Mouse (Mus musculus) intestine, postnatal 0 days (tissue): Measurements from ENCODE around the gene Spen. TPM values are rescaled to one million over a fixed set of nuclear protein-coding genes. Genes with fewer than 3 reads are reported as not detected.

ENCODE experiments used
- ATAC-seq: fragments of 200-750 bp; cut with Nextera tagmentation; 2 replicates; pipeline ENCODE4 v1.8.0; 2017; ENCODE audit warnings: mild to moderate bottlenecking, moderate TSS enrichment, moderate library complexity
- H3K27ac ChIP-seq: fragments of 300-500 bp; sonication (generic); 2 replicates; pipeline ENCODE4 v1.5.1; 2014; ENCODE audit warnings: mild to moderate bottlenecking, low read depth, low read length, moderate library complexity
- H3K27me3 ChIP-seq: fragments of 300-500 bp; sonication (generic); replicated peaks from 2 replicates; pipeline ENCODE4 v1.6.1; 2014; ENCODE audit warnings: low read length, mixed read lengths; ENCODE audit not compliant: control insufficient read depth, insufficient read depth
- H3K36me3 ChIP-seq: fragments of 300-500 bp; sonication (generic); 2 replicates; pipeline ENCODE4 v1.6.1; 2014; ENCODE audit warnings: mild to moderate bottlenecking, moderate library complexity; ENCODE audit not compliant: control insufficient read depth, insufficient read depth
- H3K4me1 ChIP-seq: fragments of 300-500 bp; sonication (generic); replicated peaks from 2 replicates; pipeline ENCODE4 v1.6.1; 2014; ENCODE audit warnings: antibody characterized with exemption, low read length, mixed read lengths; ENCODE audit not compliant: control insufficient read depth, insufficient read depth
- H3K4me2 ChIP-seq: fragments of 300-500 bp; sonication (generic); replicated peaks from 2 replicates; pipeline ENCODE4 v1.6.1; 2014; ENCODE audit warnings: low read depth, mild to moderate bottlenecking, moderate library complexity
- H3K4me3 ChIP-seq: fragments of 300-500 bp; sonication (generic); 2 replicates; pipeline ENCODE4 v1.5.1; 2014; ENCODE audit warnings: low read depth, low read length
- H3K9ac ChIP-seq: fragments of 300-500 bp; sonication (generic); 2 replicates; pipeline ENCODE4 v1.6.1; 2014; ENCODE audit warnings: mild to moderate bottlenecking, low read depth, low read length
- H3K9me3 ChIP-seq: fragments of 300-500 bp; sonication (generic); 2 replicates; pipeline ENCODE4 v1.6.1; 2016; ENCODE audit warnings: mixed run types; ENCODE audit not compliant: control insufficient read depth
- CTCF ChIP-seq: sonication (generic); IDR thresholded peaks from 2 replicates; pipeline ENCODE4 v1.5.1; 2016; ENCODE audit warnings: low read depth, mild to moderate bottlenecking, control low read depth, antibody characterized with exemption, moderate library complexity
- WGBS: fragments of 180-500 bp; shearing (Covaris S2); extraction: QIAGEN DNeasy Blood & Tissue Kit; methylation state at CpG from one replicate; pipeline ENCODE4 v1.1.7; 2014; 5-methylcytosine and 5-hydroxymethylcytosine counted together
- polyA plus RNA-seq: library from polyadenylated mRNA; unstranded; fragments of >200 nt; fragmentation: Nextera tagmentation; extraction: Ambion mirVana; gene quantifications from 2 replicates; pipeline ENCODE4 v1.2.1, GENCODE M21; 2015

Gene Spen
- polyA plus RNA-seq, 1 experiment from 2014 or later, result 3.2 TPM

GRCm38 (mm10) chr4:141435974-141436373, 102.4 kb downstream of the Spen start, which contains the start of gene Srarp:
TSS of gene Srarp (minus strand) at chr4:141436105.
- Histone ChIP-seq H3K9ac (no peak within 1 kb of the TSS), H3K4me1 (no peaks in the 10 kb centered on the region), H3K36me3 (no peaks in the 10 kb centered on the region), H3K27me3 (no peaks in the 10 kb centered on the region), H3K9me3 (no peaks in the 10 kb centered on the region), H3K4me3 (no peak within 1 kb of the TSS), H3K27ac (no peak within 1 kb of the TSS), H3K4me2 (no peak within 1 kb of the TSS)
- WGBS, result 81% methylated on average over 1 of the region's 1 CpGs
- ATAC-seq, result no peak
- no peak for TF ChIP-seq CTCF

DNA sequence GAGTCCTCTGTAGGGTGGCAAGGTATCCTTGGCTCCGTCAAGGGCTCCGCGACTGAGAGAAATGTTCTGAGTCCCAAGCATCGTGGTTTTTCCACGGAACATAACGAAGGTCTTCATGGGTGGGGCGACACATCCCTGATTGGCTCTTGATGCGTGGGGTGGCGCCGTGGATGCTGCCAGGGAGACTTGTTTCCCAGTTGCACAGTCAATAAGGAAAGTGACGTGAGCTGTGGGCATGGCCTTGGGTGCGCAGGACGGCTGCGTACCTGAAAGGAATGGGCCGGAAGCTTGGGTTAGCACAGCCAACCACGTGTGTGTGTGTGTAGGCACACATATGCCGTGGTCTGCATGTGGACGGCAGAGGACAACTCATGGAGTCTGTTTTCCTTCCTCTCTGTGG, 105.2 kb downstream of the Spen start:
- TF ChIP-seq CTCF, result no peak
- Histone ChIP-seq H3K4me2 (no peak overlapping the region), H3K4me3 (no peak overlapping the region), H3K9ac (no peak overlapping the region), H3K4me1 (no peaks in the 10 kb centered on the region), H3K36me3 (no peaks in the 10 kb centered on the region), H3K9me3 (no peaks in the 10 kb centered on the region), H3K27ac (no peak overlapping the region), H3K27me3 (no peaks in the 10 kb centered on the region)
- ATAC-seq, result no peak
- WGBS, result 84% methylated on average over 18 of the region's 18 CpGs

DNA sequence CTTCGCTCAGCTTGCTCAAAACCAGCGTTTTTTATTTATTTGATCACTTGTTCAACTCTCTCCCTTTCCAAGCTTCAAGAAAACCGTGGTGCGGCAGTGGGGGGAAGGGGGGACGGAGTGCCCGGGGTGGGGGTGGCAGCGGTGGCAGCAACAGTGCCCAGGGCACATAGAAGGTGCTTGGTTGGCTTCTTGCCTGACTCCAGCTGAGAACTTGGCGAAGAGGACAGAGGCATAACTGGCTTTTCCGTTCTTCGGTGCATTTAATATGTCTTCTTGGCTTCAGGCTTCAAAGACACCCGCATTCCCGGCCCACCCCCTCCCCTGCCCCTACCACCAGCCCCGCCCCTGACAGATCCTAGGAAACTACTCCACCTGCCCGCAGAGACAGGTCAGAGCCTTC, 105.7 kb downstream of the Spen start:
- 59% methylated on average over 14 of the region's 14 CpGs for WGBS
- no peak for TF ChIP-seq CTCF
- Histone ChIP-seq H3K4me3 (no peak overlapping the region), H3K4me1 (no peaks in the 10 kb centered on the region), H3K27me3 (no peaks in the 10 kb centered on the region), H3K9me3 (no peaks in the 10 kb centered on the region), H3K36me3 (no peaks in the 10 kb centered on the region), H3K27ac (no peak overlapping the region), H3K9ac (no peak overlapping the region), H3K4me2 (no peak overlapping the region)
- ATAC-seq, result no peak

- no peak overlapping the region for H3K27ac ChIP-seq
- no peak overlapping the region for H3K4me2 ChIP-seq
- WGBS, result 41% methylated on average over 9 of the region's 9 CpGs
- no peaks in the 10 kb centered on the region for H3K9me3 ChIP-seq
- no peak for ATAC-seq
- H3K4me1 ChIP-seq, result 0 out of 2 replicates have a peak, but pooled peaks cover under 1% of the 10 kb centered on the region
- no peaks in the 10 kb centered on the region for H3K27me3 ChIP-seq
- no peak overlapping the region for H3K4me3 ChIP-seq
- peak; percentile 91 for TF ChIP-seq CTCF
- H3K36me3 ChIP-seq, result no peaks in the 10 kb centered on the region
- no peak overlapping the region for H3K9ac ChIP-seq
Measured at GRCm38 (mm10) chr4:141430997-141431396, 107.4 kb downstream of the Spen start.

- 60% methylated on average over 9 of the region's 9 CpGs for WGBS
Measured at GRCm38 (mm10) chr4:141429847-141430246, 108.5 kb downstream of the Spen start.

GRCm38 (mm10) chr4:141429381-141429780, 109.0 kb downstream of the Spen start:
- H3K36me3 ChIP-seq, result no peaks in the 10 kb centered on the region
- TF ChIP-seq CTCF, result no peak
- H3K9ac ChIP-seq, result no peak overlapping the region
- 84% methylated on average over 6 of the region's 6 CpGs for WGBS
- ATAC-seq, result no peak
- no peaks in the 10 kb centered on the region for H3K27me3 ChIP-seq
- no peak overlapping the region for H3K27ac ChIP-seq
- H3K4me3 ChIP-seq, result no peak overlapping the region
- no peaks in the 10 kb centered on the region for H3K9me3 ChIP-seq
- peaks cover 8% of the 10 kb centered on the region; the same call in 1 of the 2 replicates for H3K4me1 ChIP-seq
- no peak overlapping the region for H3K4me2 ChIP-seq

More at GRCm38 (mm10) chr4:141429847-141430246, 108.5 kb downstream of the Spen start:
- ATAC-seq, result no peak
- peaks cover 8% of the 10 kb centered on the region; the same call in 1 of the 2 replicates for H3K4me1 ChIP-seq
- H3K27me3 ChIP-seq, result no peaks in the 10 kb centered on the region
- no peak overlapping the region for H3K27ac ChIP-seq
- H3K4me2 ChIP-seq, result no peak overlapping the region
- no peaks in the 10 kb centered on the region for H3K36me3 ChIP-seq
- no peak overlapping the region for H3K9ac ChIP-seq
- H3K9me3 ChIP-seq, result no peaks in the 10 kb centered on the region
- TF ChIP-seq CTCF, result peak; percentile 83
- no peak overlapping the region for H3K4me3 ChIP-seq

GRCm38 (mm10) chr4:141427921-141428320, 110.5 kb downstream of the Spen start:
- WGBS, result 92% methylated on average over 13 of the region's 13 CpGs
- Histone ChIP-seq H3K4me3 (no peak overlapping the region), H3K27ac (no peak overlapping the region), H3K9me3 (no peaks in the 10 kb centered on the region), H3K36me3 (no peaks in the 10 kb centered on the region), H3K27me3 (no peaks in the 10 kb centered on the region), H3K9ac (no peak overlapping the region), H3K4me1 (peaks cover 8% of the 10 kb centered on the region; the same call in 1 of the 2 replicates), H3K4me2 (no peak overlapping the region)
- no peak for TF ChIP-seq CTCF
- no peak for ATAC-seq
